Mouse (Mus musculus) hindbrain, postnatal 0 days (tissue): ENCODE data around the gene Gm43064. TPM values are rescaled to one million over a fixed set of nuclear protein-coding genes. Genes with fewer than 3 reads are reported as not detected.
A peak's percentile ranks its signal among the peaks of the same experiment; 100 is the strongest.
"Not testable (repeated sequence)": the region's sequence is repeated elsewhere in the genome, so short reads cannot be mapped to it uniquely, and the experiment has no call there.

ENCODE experiments used
- ATAC-seq: fragments of 200-750 bp; cut with Nextera tagmentation; 2 replicates; pipeline ENCODE4 v1.8.0; 2017; ENCODE audit warnings: mild to moderate bottlenecking, moderate TSS enrichment, moderate library complexity
- DNase-seq: peaks from one replicate; pipeline ENCODE4 v3.0.0-alpha.2; 2015; ENCODE audit warnings: low spot score
- H3K27ac ChIP-seq: fragments of 300-500 bp; sonication (generic); 2 replicates; pipeline ENCODE4 v1.5.1; 2014; ENCODE audit warnings: mild to moderate bottlenecking
- H3K27me3 ChIP-seq: fragments of 300-500 bp; sonication (generic); 2 replicates; pipeline ENCODE4 v1.6.1; 2014; ENCODE audit warnings: low read length, mixed read lengths; ENCODE audit not compliant: insufficient read depth
- H3K36me3 ChIP-seq: fragments of 300-500 bp; sonication (generic); 2 replicates; pipeline ENCODE4 v1.6.1; 2014; ENCODE audit warnings: low read length, mixed read lengths; ENCODE audit not compliant: insufficient read depth
- H3K4me1 ChIP-seq: fragments of 300-500 bp; sonication (generic); 2 replicates; pipeline ENCODE4 v1.6.1; 2014; ENCODE audit warnings: antibody characterized with exemption, low read length, mixed read lengths; ENCODE audit not compliant: insufficient read depth
- H3K4me2 ChIP-seq: fragments of 300-500 bp; sonication (generic); 2 replicates; pipeline ENCODE4 v1.6.1; 2014; ENCODE audit warnings: low read depth, mild to moderate bottlenecking, low read length, moderate library complexity, mixed read lengths
- H3K4me3 ChIP-seq: fragments of 300-500 bp; sonication (generic); 2 replicates; pipeline ENCODE4 v1.5.1; 2014; ENCODE audit warnings: low read length
- H3K9ac ChIP-seq: fragments of 300-500 bp; sonication (generic); replicated peaks from 2 replicates; pipeline ENCODE4 v1.6.1; 2014; ENCODE audit warnings: mild to moderate bottlenecking, low read length, moderate library complexity, mixed read lengths
- H3K9me3 ChIP-seq: fragments of 300-500 bp; sonication (generic); 2 replicates; pipeline ENCODE4 v1.6.1; 2016; ENCODE audit warnings: low read length, mixed read lengths
- CTCF ChIP-seq: IDR thresholded peaks from 2 replicates; pipeline ENCODE4 v1.5.1; 2016; ENCODE audit warnings: antibody characterized with exemption, control low read depth, low read depth
- WGBS: fragments of 180-500 bp; shearing (Covaris S2); extraction: QIAGEN DNeasy Blood & Tissue Kit; methylation state at CpG from one replicate; pipeline ENCODE4 v1.1.7; 2014; 5-methylcytosine and 5-hydroxymethylcytosine counted together
- polyA plus RNA-seq: library from polyadenylated mRNA; unstranded; fragments of >200 nt; fragmentation: Nextera tagmentation; extraction: Ambion mirVana; gene quantifications from 2 replicates; pipeline ENCODE4 v1.2.1, GENCODE M21; 2015
- total RNA-seq: library from RNA; depleted of rRNA; stranded (reverse); fragments of >200 nt; gene quantifications from 2 replicates; pipeline ENCODE4 v1.2.3, GENCODE M21; 2014

The Gm43064 gene
- total and polyA plus RNA-seq, 2 experiments from 2014 or later, result 0.24 to 1.9 TPM

- Histone ChIP-seq H3K9me3 (no peaks in the 10 kb centered on the region), H3K27me3 (no peaks in the 10 kb centered on the region), H3K4me1 (no peaks in the 10 kb centered on the region; the same call in 1 of the 2 replicates), H3K36me3 (no peaks in the 10 kb centered on the region), H3K27ac (no peak overlapping the region), H3K4me3 (peak overlapping the region; percentile 96; the same call in 1 of the 2 replicates), H3K4me2 (peak overlapping the region; percentile 68), H3K9ac (no peak overlapping the region)
- ATAC-seq (no peak), DNase-seq (no peak)
- WGBS, result 84% methylated on average over 7 of the region's 7 CpGs
- TF ChIP-seq CTCF, result no peak
These were observed 20.3 kb upstream of the Gm43064 start for GRCm38 (mm10) chr3:103789096-103789495.

GRCm38 (mm10) chr3:103789891-103790345 is 19.5 kb upstream of the Gm43064 start:
- ATAC-seq, result no peak
- peak; percentile 39 for DNase-seq
- peak overlapping the region; percentile 92 for H3K9ac ChIP-seq
- no peaks in the 10 kb centered on the region for H3K27me3 ChIP-seq
- H3K4me1 ChIP-seq, result no peaks in the 10 kb centered on the region; the same call in 1 of the 2 replicates
- TF ChIP-seq CTCF, result no peak
- peak overlapping the region; percentile 96 for H3K4me3 ChIP-seq
- peak overlapping the region; percentile 68 for H3K4me2 ChIP-seq
- peak overlapping the region; percentile 94 for H3K27ac ChIP-seq
- WGBS, result 2% methylated on average over 14 of the region's 14 CpGs
- H3K9me3 ChIP-seq, result no peaks in the 10 kb centered on the region
- no peaks in the 10 kb centered on the region for H3K36me3 ChIP-seq

DNA sequence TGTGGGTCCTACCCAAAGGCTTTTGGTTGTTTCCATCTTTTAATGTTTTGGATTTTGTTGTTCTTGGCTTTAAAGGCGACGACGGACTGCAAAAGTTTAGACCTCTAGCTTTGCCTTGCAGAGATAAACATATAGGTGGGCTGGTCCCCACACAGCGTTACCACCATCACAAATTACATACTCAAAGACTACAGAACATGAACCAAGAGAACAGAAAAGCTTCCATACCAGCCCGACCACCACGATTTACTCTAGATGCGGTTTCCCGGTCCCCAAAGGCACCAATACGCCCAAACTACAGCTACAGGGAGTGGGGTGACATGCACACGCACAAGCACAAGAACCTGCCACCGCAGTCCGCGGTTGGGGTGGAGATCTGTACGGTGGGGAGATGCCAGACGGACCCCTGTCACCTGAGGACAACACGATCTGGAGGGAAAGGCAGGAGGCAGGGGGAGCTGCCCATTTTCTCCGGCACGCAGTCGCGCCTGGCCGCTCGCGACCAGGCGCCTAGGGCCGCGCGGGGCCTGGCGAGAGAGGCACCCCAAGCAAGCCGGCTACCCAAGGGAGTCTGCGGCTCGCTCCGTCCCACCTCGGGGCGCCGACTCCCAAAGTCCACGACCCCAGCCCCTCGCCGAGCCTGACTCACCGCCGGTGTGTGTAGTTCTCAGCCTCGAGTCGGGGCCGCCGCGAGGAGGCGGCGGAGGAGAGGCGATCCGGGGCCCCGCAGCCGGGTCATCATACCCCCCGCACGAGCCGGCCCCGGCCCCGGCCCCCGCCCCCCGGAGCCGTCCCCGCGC is 18.8 kb upstream of the Gm43064 start:
- no peaks in the 10 kb centered on the region for H3K27me3 ChIP-seq
- WGBS, result 1% methylated on average over 50 of the region's 61 CpGs
- peak; percentile 86 for ATAC-seq
- no peaks in the 10 kb centered on the region for H3K9me3 ChIP-seq
- H3K36me3 ChIP-seq, result no peaks in the 10 kb centered on the region
- H3K9ac ChIP-seq, result peak overlapping the region; percentile 92
- DNase-seq, result peak; percentile 32
- TF ChIP-seq CTCF, result no peak
- H3K4me1 ChIP-seq, result no peaks in the 10 kb centered on the region; the same call in 1 of the 2 replicates
- H3K4me2 ChIP-seq, result peak overlapping the region; percentile 68
- peak overlapping the region; percentile 94 for H3K27ac ChIP-seq
- H3K4me3 ChIP-seq, result peak overlapping the region; percentile 96

- peak; percentile 98 for ATAC-seq
- peak within 1 kb of the TSS; percentile 96 for H3K4me3 ChIP-seq
These were observed 17.9 kb upstream of the Gm43064 start, which contains the start of gene Hipk1 for GRCm38 (mm10) chr3:103791230-103792110. Hipk1 (minus strand) TSS chr3:103791563.

GRCm38 (mm10) chr3:103792111-103792406 is 17.3 kb upstream of the Gm43064 start:
- H3K27ac ChIP-seq, result peak overlapping the region; percentile 94; the same call in 1 of the 2 replicates
- not testable (repeated sequence) for H3K9ac ChIP-seq, ATAC-seq, H3K9me3 ChIP-seq, H3K4me1 ChIP-seq, H3K27me3 ChIP-seq, H3K36me3 ChIP-seq, DNase-seq
- peak overlapping the region; percentile 96; the same call in 1 of the 2 replicates for H3K4me3 ChIP-seq
- WGBS, result 79% methylated on average over 5 of the region's 5 CpGs
- H3K4me2 ChIP-seq, result peak overlapping the region; percentile 68

More at GRCm38 (mm10) chr3:103791230-103792110, 17.9 kb upstream of the Gm43064 start, which contains the start of gene Hipk1:
- H3K9me3 ChIP-seq, result no peaks in the 10 kb centered on the region
- no peaks in the 10 kb centered on the region; the same call in 1 of the 2 replicates for H3K4me1 ChIP-seq
- 10% methylated on average over 49 of the region's 49 CpGs for WGBS
- peak within 1 kb of the TSS; percentile 68 for H3K4me2 ChIP-seq
- peak; percentile 96 for DNase-seq
- H3K27ac ChIP-seq, result peak within 1 kb of the TSS; percentile 94
- no peaks in the 10 kb centered on the region for H3K36me3 ChIP-seq
- no peak; the same call in 1 of the 2 replicates for TF ChIP-seq CTCF
- no peaks in the 10 kb centered on the region for H3K27me3 ChIP-seq
- peak within 1 kb of the TSS; percentile 92 for H3K9ac ChIP-seq

DNA sequence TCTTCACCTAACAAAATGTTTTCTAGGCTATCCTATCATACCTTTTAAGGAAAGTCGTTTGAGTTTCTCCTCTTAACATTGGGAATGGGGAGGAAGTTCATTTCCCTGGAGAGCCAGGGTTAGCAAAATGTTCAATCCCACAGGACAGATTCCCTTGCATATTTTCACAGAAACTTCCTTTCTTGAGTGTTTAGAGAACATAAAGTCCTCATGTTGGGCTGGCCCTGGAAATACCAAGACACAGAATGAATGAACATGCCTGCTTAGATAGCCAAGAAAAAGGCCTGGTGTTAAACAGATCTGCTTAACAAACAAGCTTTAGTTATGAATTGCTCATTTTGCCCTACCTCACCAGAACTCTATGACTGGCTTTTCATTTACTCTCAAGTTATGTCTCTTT is 16.8 kb upstream of the Gm43064 start:
- H3K9me3 ChIP-seq, result no peaks in the 10 kb centered on the region
- H3K4me2 ChIP-seq, result no peak overlapping the region
- no peak overlapping the region for H3K4me3 ChIP-seq
- no peak for TF ChIP-seq CTCF
- no peak overlapping the region for H3K9ac ChIP-seq
- no peaks in the 10 kb centered on the region for H3K27me3 ChIP-seq
- no peaks in the 10 kb centered on the region; the same call in 1 of the 2 replicates for H3K4me1 ChIP-seq
- 70% methylated on average over 1 of the region's 1 CpGs for WGBS
- no peak for ATAC-seq
- no peak for DNase-seq
- H3K27ac ChIP-seq, result no peak overlapping the region
- H3K36me3 ChIP-seq, result no peaks in the 10 kb centered on the region
